Mouse (Mus musculus) myocyte (in vitro differentiated cells): ENCODE measurements at regions not wholly inside any gene's neighbourhood (a gene's known extent, or its start where the extent isn't known, plus 50 kb on each side); places are given as distances from the start of the nearest gene placed in this dataset.

Experiments
- E2F4 ChIP-seq: IDR thresholded peaks from one replicate; pipeline ENCODE4 v1.6.1; 2011; ENCODE audit warnings: mild to moderate bottlenecking, control low read depth, moderate library complexity; ENCODE audit not compliant: insufficient read depth
- MAX ChIP-seq: IDR thresholded peaks from one replicate; pipeline ENCODE4 v1.6.1; 2011; ENCODE audit warnings: low read depth, mild to moderate bottlenecking, control low read depth
- MYOD1 ChIP-seq, 3 experiments: IDR thresholded peaks; one replicate each; pipeline ENCODE4 v1.6.1; 2011; ENCODE audit warnings: control low read depth in 2 of 3, low read depth in 2 of 3, mild to moderate bottlenecking in 2 of 3, moderate library complexity in 1 of 3; ENCODE audit not compliant: insufficient read length in 2 of 3, control insufficient read depth in 1 of 3
- MYOG ChIP-seq, 3 experiments: IDR thresholded peaks; one replicate each; pipeline ENCODE4 v1.6.1; 2011; ENCODE audit warnings: control low read depth in 2 of 3, low read depth in 2 of 3, mild to moderate bottlenecking in 2 of 3; ENCODE audit not compliant: insufficient read length in 2 of 3, control insufficient read depth in 1 of 3, insufficient read depth in 1 of 3
- POLR2A ChIP-seq: IDR thresholded peaks from one replicate; pipeline ENCODE4 v1.6.1; 2011; ENCODE audit warnings: low read depth, mild to moderate bottlenecking, control low read depth, moderate library complexity; ENCODE audit not compliant: insufficient read length
- POLR2AphosphoS2 ChIP-seq: IDR thresholded peaks from one replicate; pipeline ENCODE4 v1.6.1; 2011; ENCODE audit warnings: low read depth, control low read depth; ENCODE audit not compliant: insufficient read length
- REST ChIP-seq: IDR thresholded peaks from one replicate; pipeline ENCODE4 v1.6.1; 2011; ENCODE audit warnings: mild to moderate bottlenecking, control low read depth, moderate library complexity; ENCODE audit not compliant: insufficient read depth, insufficient read length
- SRF ChIP-seq: IDR thresholded peaks from one replicate; pipeline ENCODE4 v1.6.1; 2011; ENCODE audit warnings: low read depth; ENCODE audit not compliant: control insufficient read depth, insufficient read length
- TCF12 ChIP-seq: IDR thresholded peaks from one replicate; pipeline ENCODE4 v1.6.1; 2011; ENCODE audit warnings: mild to moderate bottlenecking, control low read depth; ENCODE audit not compliant: poor library complexity, insufficient read depth, severe bottlenecking
- TCF3 ChIP-seq: IDR thresholded peaks from one replicate; pipeline ENCODE4 v1.6.1; 2011; ENCODE audit warnings: low read depth, control low read depth; ENCODE audit not compliant: insufficient read length
- USF1 ChIP-seq: IDR thresholded peaks from one replicate; pipeline ENCODE4 v1.6.1; 2011; ENCODE audit warnings: low read depth, mild to moderate bottlenecking, control low read depth, moderate library complexity

- TF ChIP-seq POLR2A (no peak), TCF12 (no peak), MAX (no peak), MYOG (IDR thresholded peaks at IDR 0.05; ENCODE audit: control insufficient read depth in 1 of 3, insufficient read depth in 1 of 3, insufficient read length in 2 of 3, low read depth in 2 of 3) (no peak), USF1 (no peak), E2F4 (no peak), SRF (no peak), POLR2AphosphoS2 (no peak), REST (no peak), TCF3 (no peak), MYOD1 (IDR thresholded peaks at IDR 0.05; ENCODE audit: control insufficient read depth in 1 of 3, insufficient read length in 2 of 3, low read depth in 2 of 3) (peak in 2 of 3 experiments; percentile 37 to 60)
These were observed 221.5 kb downstream of the Qk start for GRCm38 (mm10) chr17:10098199-10098598.
